Mouse (Mus musculus) CH12.LX (cell line): ENCODE measurements at regions not wholly inside any gene's neighbourhood (a gene's known extent, or its start where the extent isn't known, plus 50 kb on each side); places are given as distances from the start of the nearest gene placed in this dataset.

ENCODE experiments used
- DNase-seq: peaks from one replicate; pipeline ENCODE4 v3.0.0-alpha.2; 2013; ENCODE audit errors: extremely low read depth
- H3K27ac ChIP-seq: 2 replicates; pipeline ENCODE4 v1.5.1; 2012; ENCODE audit warnings: low read depth, mild to moderate bottlenecking, control low read depth, moderate library complexity; ENCODE audit not compliant: insufficient read depth
- H3K27me3 ChIP-seq: replicated peaks from 2 replicates; pipeline ENCODE3; 2012; ENCODE audit warnings: inconsistent platforms
- H3K36me3 ChIP-seq, 2 experiments: replicated peaks in 1 of 2; 2 replicates each; pipeline versions ENCODE3 to v1.6.1; 2012; ENCODE audit warnings: inconsistent platforms in 1 of 2, low read length in 1 of 2, mild to moderate bottlenecking in 1 of 2, mixed read lengths in 1 of 2, moderate library complexity in 1 of 2; ENCODE audit not compliant: control insufficient read depth in 1 of 2, insufficient read depth in 1 of 2
- H3K4me1 ChIP-seq, 2 experiments: 2 replicates each; pipeline ENCODE4 v1.6.1; 2012; ENCODE audit warnings: inconsistent platforms in 1 of 2, moderate library complexity in 1 of 2; ENCODE audit not compliant: insufficient read depth in 2 of 2, control insufficient read depth in 1 of 2
- H3K4me2 ChIP-seq: 2 replicates; pipeline ENCODE4 v1.6.1; 2012; ENCODE audit warnings: low read depth, mild to moderate bottlenecking, control low read depth; ENCODE audit not compliant: poor library complexity, insufficient read depth, severe bottlenecking
- H3K4me3 ChIP-seq, 3 experiments: fragments of 150-350 bp in 1 of 3; sonication (generic) in 1 of 3; replicated peaks in 1 of 3; 2 replicates each; pipeline versions ENCODE3 to v1.5.1; 2011 to 2012; ENCODE audit warnings: low read depth in 2 of 3, low read length in 2 of 3, mild to moderate bottlenecking in 2 of 3, moderate library complexity in 2 of 3, control low read depth in 1 of 3, improper control_type of control experiment in 1 of 3, inconsistent platforms in 1 of 3, mixed read lengths in 1 of 3; ENCODE audit not compliant: poor library complexity in 1 of 3
- H3K79me2 ChIP-seq: replicated peaks from 2 replicates; pipeline ENCODE4 v1.6.1; 2012; ENCODE audit warnings: mild to moderate bottlenecking, moderate library complexity; ENCODE audit not compliant: control insufficient read depth, poor library complexity, insufficient read depth, severe bottlenecking; ENCODE audit errors: extremely low read depth
- H3K9ac ChIP-seq: 2 replicates; pipeline ENCODE4 v1.6.1; 2012; ENCODE audit warnings: low read depth, mild to moderate bottlenecking, control low read depth, moderate library complexity; ENCODE audit not compliant: insufficient read depth
- H3K9me3 ChIP-seq: replicated peaks from 2 replicates; pipeline ENCODE3; 2012; ENCODE audit warnings: low read length, inconsistent platforms, mixed read lengths
- CTCF ChIP-seq, 2 experiments: IDR thresholded peaks in 1 of 2; conservative IDR thresholded peaks in 1 of 2; 2 replicates each; pipeline ENCODE4 v1.5.1; 2011 to 2012; ENCODE audit warnings: low read depth in 2 of 2, low read length in 2 of 2, improper control_type of control experiment in 1 of 2, inconsistent platforms in 1 of 2, mild to moderate bottlenecking in 1 of 2, moderate library complexity in 1 of 2
- E2F4 ChIP-seq: IDR thresholded peaks from 2 replicates; pipeline ENCODE4 v1.6.1; 2011; ENCODE audit warnings: low read depth, low read length, improper control_type of control experiment; ENCODE audit not compliant: insufficient replicate concordance
- GABPA ChIP-seq: IDR thresholded peaks from 2 replicates; pipeline ENCODE4 v1.6.1; 2012; ENCODE audit warnings: low read depth, low read length, improper control_type of control experiment, inconsistent platforms; ENCODE audit not compliant: insufficient replicate concordance
- IRF4 ChIP-seq: IDR thresholded peaks from 2 replicates; pipeline ENCODE4 v1.6.1; 2014; ENCODE audit warnings: low read depth, mild to moderate bottlenecking, inconsistent platforms, low read length, improper control_type of control experiment
- JUN ChIP-seq: IDR thresholded peaks from 2 replicates; pipeline ENCODE4 v1.6.1; 2011; ENCODE audit warnings: low read depth, mild to moderate bottlenecking, low read length, improper control_type of control experiment, moderate library complexity; ENCODE audit not compliant: insufficient read depth
- JUND ChIP-seq: conservative IDR thresholded peaks from 2 replicates; pipeline ENCODE4 v1.6.1; 2011; ENCODE audit warnings: low read depth, low read length, improper control_type of control experiment
- KAT2A ChIP-seq: IDR thresholded peaks from 2 replicates; pipeline ENCODE4 v1.6.1; 2012; ENCODE audit warnings: low read length, improper control_type of control experiment, inconsistent platforms; ENCODE audit not compliant: insufficient replicate concordance
- MAFK ChIP-seq: IDR thresholded peaks from 2 replicates; pipeline ENCODE4 v1.6.1; 2011; ENCODE audit warnings: low read length, improper control_type of control experiment; ENCODE audit not compliant: insufficient replicate concordance
- MAZ ChIP-seq: IDR thresholded peaks from 2 replicates; pipeline ENCODE4 v1.6.1; 2012; ENCODE audit warnings: low read depth, mild to moderate bottlenecking, inconsistent platforms, low read length, improper control_type of control experiment, moderate library complexity
- MXI1 ChIP-seq: IDR thresholded peaks from 2 replicates; pipeline ENCODE4 v1.6.1; 2011; ENCODE audit warnings: mild to moderate bottlenecking, low read depth, low read length, improper control_type of control experiment
- MYC ChIP-seq: IDR thresholded peaks from 2 replicates; pipeline ENCODE4 v1.6.1; 2011; ENCODE audit warnings: low read depth, mild to moderate bottlenecking, improper control_type of control experiment, low read length
- NELFE ChIP-seq: IDR thresholded peaks from 2 replicates; pipeline ENCODE4 v1.6.1; 2011; ENCODE audit warnings: low read depth, low read length, improper control_type of control experiment
- PAX5 ChIP-seq: IDR thresholded peaks from 2 replicates; pipeline ENCODE4 v1.6.1; 2012; ENCODE audit warnings: low read length, inconsistent platforms, mixed read lengths
- SMC3 ChIP-seq: IDR thresholded peaks from 2 replicates; pipeline ENCODE4 v1.6.1; 2011; ENCODE audit warnings: low read depth, low read length, improper control_type of control experiment
- TBP ChIP-seq: conservative IDR thresholded peaks from 2 replicates; pipeline ENCODE4 v1.6.1; 2011; ENCODE audit warnings: low read depth, low read length, improper control_type of control experiment
- TCF12 ChIP-seq: IDR thresholded peaks from 2 replicates; pipeline ENCODE4 v1.6.1; 2014; ENCODE audit warnings: low read depth, mild to moderate bottlenecking, inconsistent platforms, low read length, improper control_type of control experiment
- UBTF ChIP-seq: IDR thresholded peaks from 2 replicates; pipeline ENCODE4 v1.6.1; 2012; ENCODE audit warnings: low read depth, mild to moderate bottlenecking, inconsistent platforms, low read length, improper control_type of control experiment, moderate library complexity
- USF1 ChIP-seq: IDR thresholded peaks from 2 replicates; pipeline ENCODE4 v1.6.1; 2014; ENCODE audit warnings: low read depth, mild to moderate bottlenecking, inconsistent platforms, low read length, improper control_type of control experiment
- USF2 ChIP-seq: conservative IDR thresholded peaks from 2 replicates; pipeline ENCODE4 v1.6.1; 2011; ENCODE audit warnings: low read depth, low read length, improper control_type of control experiment
- dilution Hi-C: fragments of 300-500 bp; cut with MboI; formaldehyde crosslinking; loops from 2 replicates; pipeline ENCODE4 v1.14.3; 2020; ENCODE audit warnings: low sequenced_read_pairs; ENCODE audit not compliant: extremely low pct_unique_long_range_greater_than_20kb, extremely low pct_ligation_motif_present
- in situ Hi-C: fragments of 300-500 bp; cut with MboI; formaldehyde crosslinking; loops from 3 replicates; pipeline ENCODE4 v1.14.3; 2019; ENCODE audit warnings: low sequenced_read_pairs, low pct_ligation_motif_present, low pct_unique_long_range_greater_than_20kb, mixed read lengths

DNA sequence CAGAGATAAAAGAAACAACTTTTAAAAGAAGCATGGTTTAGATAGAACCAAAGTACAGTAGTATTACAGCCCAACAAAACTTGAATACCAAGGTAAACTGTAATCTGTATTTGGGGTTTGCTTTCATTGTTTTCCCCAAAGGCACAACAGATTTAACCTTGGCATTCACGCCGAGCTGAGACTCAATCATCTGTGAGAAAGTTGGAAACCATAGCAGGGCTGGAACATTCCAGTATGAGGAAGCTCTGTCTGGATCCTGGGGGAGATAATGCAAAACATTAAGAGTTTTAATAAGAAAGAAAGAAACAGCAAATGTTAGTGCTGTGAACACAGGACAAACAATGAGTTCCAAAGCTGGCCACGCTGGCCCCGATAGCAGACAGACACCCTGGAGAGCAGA lies 258.8 kb downstream of the Atp6ap1l start:
- Histone ChIP-seq H3K27ac (no peak overlapping the region), H3K4me3 (no peak overlapping the region), H3K4me1 (peaks cover 0 to 10% of the 10 kb centered on the region in 2 experiments; a peak in 2 of 4 replicates), H3K9me3 (no peaks in the 10 kb centered on the region), H3K27me3 (no peaks in the 10 kb centered on the region), H3K79me2 (no peaks in the 10 kb centered on the region), H3K36me3 (no peaks in the 10 kb centered on the region), H3K9ac (no peak overlapping the region), H3K4me2 (peak overlapping the region; percentile 26; the same call in 1 of the 2 replicates)
- TF ChIP-seq TBP (no peak), KAT2A (no peak), TCF12 (no peak), USF2 (no peak), MAFK (no peak), MYC (no peak), JUND (no peak), PAX5 (no peak), IRF4 (no peak)
- no peak for DNase-seq
- dilution Hi-C loops, result no loop called here
- in situ Hi-C loops, result no loop called here

DNA sequence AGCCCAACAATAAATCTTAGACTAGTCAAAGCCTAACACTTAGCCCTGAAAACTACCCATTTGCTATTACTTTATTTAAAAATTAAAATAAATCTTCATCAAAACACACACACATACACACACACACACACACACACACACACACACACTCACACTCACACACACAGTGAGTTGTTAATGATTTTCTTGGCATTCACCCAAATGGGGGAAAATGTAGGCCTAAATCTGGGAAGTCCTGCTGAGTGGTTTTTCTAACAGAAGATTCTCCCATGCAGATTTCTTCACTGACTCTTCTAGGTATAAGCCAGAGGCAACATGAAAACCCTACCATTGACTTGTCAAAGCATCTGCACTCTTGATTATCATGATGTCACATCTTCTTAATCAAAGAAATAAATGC lies 260.9 kb downstream of the Atp6ap1l start:
- in situ Hi-C loops, result no loop called here
- no peaks in the 10 kb centered on the region for H3K79me2 ChIP-seq
- dilution Hi-C loops, result no loop called here

DNA sequence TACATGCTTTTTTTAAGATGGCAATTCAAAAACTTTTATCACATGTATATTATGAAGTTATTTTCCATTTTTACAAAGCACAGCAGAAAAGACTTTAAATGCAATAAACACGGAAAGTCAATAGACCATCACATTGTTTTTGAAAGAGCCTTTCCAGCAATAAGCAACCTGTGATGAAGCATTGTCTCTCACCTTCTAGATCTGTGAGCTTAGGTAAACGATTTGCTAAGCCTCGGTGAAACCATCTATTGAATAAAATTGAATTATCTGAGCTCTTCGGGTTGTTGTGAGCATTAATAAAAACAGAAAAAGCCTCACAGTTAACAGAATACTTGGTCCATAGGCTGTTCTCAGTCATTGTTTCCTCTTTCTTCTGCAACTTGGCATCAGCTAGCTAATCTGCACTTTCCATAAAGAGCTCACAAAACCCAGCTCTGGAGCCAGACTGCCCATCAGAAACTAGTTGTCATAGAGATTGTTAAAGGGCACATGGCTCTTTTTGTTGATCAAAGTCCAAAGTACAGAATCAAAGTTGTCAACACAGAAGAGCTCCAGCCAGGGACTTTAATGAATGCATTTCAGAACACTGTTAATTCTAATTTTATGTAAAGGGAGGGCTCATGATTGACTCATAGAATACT lies 261.5 kb downstream of the Atp6ap1l start:
- no peaks in the 10 kb centered on the region for H3K36me3 ChIP-seq
- no peak for TF ChIP-seq UBTF
- TF ChIP-seq USF2, result no peak
- no peak for TF ChIP-seq E2F4
- TF ChIP-seq MXI1, result no peak
- TF ChIP-seq JUN, result no peak
- no peak for TF ChIP-seq SMC3
- TF ChIP-seq GABPA, result no peak
- TF ChIP-seq, all 38 proteins: peak for 0
- H3K9ac ChIP-seq, result no peak overlapping the region
- H3K27me3 ChIP-seq, result no peaks in the 10 kb centered on the region
- in situ Hi-C loops, result no loop called here
- no peak overlapping the region for H3K4me3 ChIP-seq
- dilution Hi-C loops, result no loop called here
- no peaks in the 10 kb centered on the region for H3K79me2 ChIP-seq
- H3K9me3 ChIP-seq, result no peaks in the 10 kb centered on the region
- peaks cover 0 to 10% of the 10 kb centered on the region in 2 experiments; a peak in 2 of 4 replicates for H3K4me1 ChIP-seq
- no peak for DNase-seq
- no peak overlapping the region for H3K27ac ChIP-seq
- H3K4me2 ChIP-seq, result no peak overlapping the region

More for the DNA sequence above, 260.9 kb downstream of the Atp6ap1l start:
- Histone ChIP-seq H3K9ac (no peak overlapping the region), H3K27me3 (no peaks in the 10 kb centered on the region), H3K27ac (no peak overlapping the region), H3K9me3 (no peaks in the 10 kb centered on the region), H3K4me3 (no peak overlapping the region), H3K36me3 (no peaks in the 10 kb centered on the region), H3K4me2 (no peak overlapping the region), H3K4me1 (peaks cover 0 to 10% of the 10 kb centered on the region in 2 experiments; a peak in 2 of 4 replicates)
- TF ChIP-seq SMC3 (no peak), NELFE (no peak), UBTF (no peak), PAX5 (no peak), JUN (no peak), CTCF (conservative IDR thresholded peaks at IDR 0.05 in 1 of 2, IDR thresholded peaks at IDR 0.05 in 1 of 2; ENCODE audit: low read depth in 2 of 2, low read length in 2 of 2) (no peak), USF1 (no peak), MAZ (no peak)
- DNase-seq, result no peak
